Mouse (Mus musculus): ENCODE data around the gene Stat2.
"Not testable (repeated sequence)": the region's sequence is repeated elsewhere in the genome, so short reads cannot be mapped to it uniquely, and the experiment has no call there.

Gene Stat2

GRCm38 (mm10) chr10:128258953-128259352 is 11.4 kb upstream of the Stat2 start:
- DNase-seq (ENCODE audit: low spot score) = no peak

- DNase-seq (ENCODE audit: low spot score) = no peak
These were observed 10.4 kb upstream of the Stat2 start for GRCm38 (mm10) chr10:128259946-128260345.

GRCm38 (mm10) chr10:128260376-128260775 is 10.0 kb upstream of the Stat2 start:
- not testable (repeated sequence) for DNase-seq (ENCODE audit: low spot score)

- DNase-seq (ENCODE audit: low spot score) = no peak
These were observed 8.1 kb upstream of the Stat2 start for GRCm38 (mm10) chr10:128262300-128262699.

GRCm38 (mm10) chr10:128263393-128264310 is 6.7 kb upstream of the Stat2 start:
- DNase-seq (ENCODE audit: low spot score) = no peak

- DNase-seq (ENCODE audit: low spot score) = no peak
These were observed 2.0 kb upstream of the Stat2 start, which contains the start of gene Apof for GRCm38 (mm10) chr10:128268371-128268770. Gene Apof, plus strand, starts transcription at chr10:128268671.

- no peak for DNase-seq (ENCODE audit: low spot score)
These were observed 1.0 kb upstream of the Stat2 start for GRCm38 (mm10) chr10:128269206-128269910.

- DNase-seq (ENCODE audit: low spot score) = no peak
These were observed 507 bp downstream of the Stat2 start for GRCm38 (mm10) chr10:128270866-128271265.

GRCm38 (mm10) chr10:128271883-128272282 is 1.5 kb downstream of the Stat2 start:
- DNase-seq (ENCODE audit: low spot score) = no peak

GRCm38 (mm10) chr10:128272819-128273439 is 2.6 kb downstream of the Stat2 start:
- not testable (repeated sequence) for DNase-seq (ENCODE audit: low spot score)

GRCm38 (mm10) chr10:128275374-128275773 is 5.0 kb downstream of the Stat2 start:
- DNase-seq (ENCODE audit: low spot score) = not testable (repeated sequence)

GRCm38 (mm10) chr10:128278158-128278557 is 7.8 kb downstream of the Stat2 start:
- DNase-seq (ENCODE audit: low spot score) = no peak

- no peak for DNase-seq (ENCODE audit: low spot score)
These were observed 10.6 kb downstream of the Stat2 start for GRCm38 (mm10) chr10:128280943-128281342.

- DNase-seq (ENCODE audit: low spot score) = no peak
These were observed 11.3 kb downstream of the Stat2 start for GRCm38 (mm10) chr10:128281682-128282081.

- no peak for DNase-seq (ENCODE audit: low spot score)
These were observed 12.6 kb downstream of the Stat2 start for GRCm38 (mm10) chr10:128282886-128283450.

GRCm38 (mm10) chr10:128283604-128284579 is 13.5 kb downstream of the Stat2 start:
- peak; percentile 71 for DNase-seq (ENCODE audit: low spot score)

- not testable (repeated sequence) for DNase-seq (ENCODE audit: low spot score)
These were observed 20.2 kb downstream of the Stat2 start for GRCm38 (mm10) chr10:128290594-128290993.

- DNase-seq (ENCODE audit: low spot score) = no peak
These were observed 26.2 kb downstream of the Stat2 start for GRCm38 (mm10) chr10:128296370-128297090.

- DNase-seq (ENCODE audit: low spot score) = no peak
These were observed 26.9 kb downstream of the Stat2 start for GRCm38 (mm10) chr10:128297221-128297620.

- DNase-seq (ENCODE audit: low spot score) = no peak
These were observed 27.3 kb downstream of the Stat2 start for GRCm38 (mm10) chr10:128297622-128298021.

Data from urinary bladder, postnatal 25 days (tissue).